Mouse (Mus musculus) heart, adult 2 months (tissue): Measurements from ENCODE around the gene St3gal5.

Experiments used
- CTCF ChIP-seq: fragments of 200-600 bp; IDR thresholded peaks from 2 replicates; pipeline ENCODE4 v1.8.1; 2022; ENCODE audit warnings: antibody characterized with exemption, mild to moderate bottlenecking, moderate library complexity
- POLR2A ChIP-seq: fragments of 200-500 bp; IDR thresholded peaks from 2 replicates; pipeline ENCODE4 v1.6.1; 2011; ENCODE audit warnings: mild to moderate bottlenecking, low read depth, low read length, control low read depth; ENCODE audit not compliant: insufficient read depth

DNA sequence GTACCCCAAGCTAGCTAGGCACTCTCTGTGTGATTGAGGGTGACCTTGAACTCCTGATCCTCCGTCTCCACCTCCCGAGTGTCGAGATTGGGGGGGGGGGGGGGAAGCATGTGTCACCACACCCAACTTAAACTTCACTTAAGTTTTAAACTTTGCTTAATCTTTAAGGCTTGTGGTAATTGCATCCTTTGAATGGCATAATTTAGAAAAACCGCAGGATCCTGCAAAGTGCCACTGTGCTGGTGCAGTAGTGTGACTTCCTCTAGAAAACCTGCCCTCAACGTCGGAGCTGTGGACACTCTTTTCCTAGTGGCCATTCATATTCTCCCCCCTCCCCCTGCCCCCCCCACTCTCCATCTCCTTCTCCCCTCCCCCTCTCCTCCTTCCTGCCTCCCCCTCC is 92.7 kb downstream of the St3gal5 start:
- TF ChIP-seq POLR2A = no peak
- TF ChIP-seq CTCF = no peak
